Mouse (Mus musculus) thymus, adult 2 months (tissue): ENCODE measurements around the gene Zbtb34. TPM values are rescaled to one million over a fixed set of nuclear protein-coding genes. Genes with fewer than 3 reads are reported as not detected.

Experiments
- DNase-seq: peaks from one replicate; pipeline ENCODE4 v3.0.0; 2021
- H3K27ac ChIP-seq: fragments of 200-500 bp; 2 replicates; pipeline ENCODE4 v1.5.1; 2012; ENCODE audit warnings: low read length, control low read depth; ENCODE audit not compliant: control insufficient read depth, insufficient read depth
- H3K27me3 ChIP-seq: fragments of 200-500 bp; 2 replicates; pipeline ENCODE4 v1.6.1; 2012; ENCODE audit warnings: mild to moderate bottlenecking, low read length, moderate library complexity, mixed read lengths; ENCODE audit not compliant: control insufficient read depth, insufficient read depth
- H3K36me3 ChIP-seq: fragments of 200-500 bp; 2 replicates; pipeline ENCODE4 v1.6.1; 2012; ENCODE audit warnings: mild to moderate bottlenecking, low read length, moderate library complexity; ENCODE audit not compliant: control insufficient read depth, insufficient read depth
- H3K4me1 ChIP-seq: fragments of 200-500 bp; replicated peaks from 2 replicates; pipeline ENCODE4 v1.6.1; 2012; ENCODE audit warnings: low read length; ENCODE audit not compliant: control insufficient read depth, insufficient read depth
- H3K4me3 ChIP-seq: fragments of 200-500 bp; 2 replicates; pipeline ENCODE4 v1.5.1; 2012; ENCODE audit warnings: mild to moderate bottlenecking, low read length, control low read depth, moderate library complexity; ENCODE audit not compliant: control insufficient read depth, insufficient read depth
- CTCF ChIP-seq: fragments of 200-500 bp; IDR thresholded peaks from 2 replicates; pipeline ENCODE4 v1.5.1; 2012; ENCODE audit warnings: mild to moderate bottlenecking, control low read depth, low read length, moderate library complexity, borderline replicate concordance; ENCODE audit not compliant: control insufficient read depth, poor library complexity, insufficient read depth; ENCODE audit errors: extremely low read depth
- POLR2A ChIP-seq: fragments of 200-500 bp; IDR thresholded peaks from 2 replicates; pipeline ENCODE4 v1.6.1; 2012; ENCODE audit warnings: mild to moderate bottlenecking, low read length, control low read depth, moderate library complexity; ENCODE audit not compliant: control insufficient read depth, poor library complexity, insufficient read depth; ENCODE audit errors: extremely low read depth
- WGBS: fragments of 180-500 bp; shearing (Covaris S2); methylation state at CpG from one replicate; pipeline ENCODE4 v1.1.7; 2018; 5-methylcytosine and 5-hydroxymethylcytosine counted together
- polyA plus RNA-seq: library from polyadenylated mRNA; depleted of rRNA; stranded (reverse); fragments of >200 nt; gene quantifications from 2 replicates; pipeline ENCODE4 v1.2.3, GENCODE M21; 2012

Gene Zbtb34
- polyA plus RNA-seq, 1 experiment: 22.0 TPM

- no peak for TF ChIP-seq CTCF
- TF ChIP-seq POLR2A: no peak
- Histone ChIP-seq H3K4me3 (no peak overlapping the region), H3K27ac (no peak overlapping the region), H3K4me1 (no peaks in the 10 kb centered on the region), H3K36me3 (no peaks in the 10 kb centered on the region), H3K27me3 (no peaks in the 10 kb centered on the region)
- DNase-seq: no peak
- 97% methylated on average over 2 of the region's 2 CpGs for WGBS
These were observed 36.1 kb downstream of the Zbtb34 start for GRCm38 (mm10) chr2:33395053-33395452.

DNA sequence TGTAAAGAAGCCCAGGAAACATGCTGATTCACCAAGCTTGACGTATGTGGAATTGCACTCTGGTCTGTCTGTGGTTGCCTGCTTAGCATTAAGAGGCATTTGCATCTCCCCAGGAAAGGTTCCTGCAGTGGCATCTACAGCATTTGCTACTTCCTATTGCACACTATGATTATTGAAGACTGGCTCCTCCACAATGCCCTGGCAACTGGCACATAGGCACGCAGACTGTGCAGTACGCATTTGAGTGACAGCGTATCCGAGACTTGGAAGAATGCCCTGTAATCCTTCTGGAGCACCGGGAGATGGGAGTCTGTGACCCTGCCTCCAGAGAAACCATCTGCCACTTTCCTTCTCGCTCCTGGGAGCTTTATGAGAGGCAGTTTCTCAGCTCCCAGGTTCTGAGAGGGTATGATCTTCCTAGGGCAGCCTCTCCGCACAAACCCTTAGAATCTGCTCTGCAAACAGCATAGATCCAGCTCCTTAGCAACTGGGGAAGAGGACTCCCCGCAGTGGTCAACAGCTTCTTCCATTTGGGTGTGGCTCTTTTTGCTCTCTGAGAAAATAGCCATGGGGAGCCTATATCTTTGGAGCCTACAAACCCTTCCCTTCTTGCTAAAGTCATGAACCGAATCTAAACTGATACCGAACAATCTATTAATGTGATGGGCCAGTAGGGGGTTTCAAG is 37.0 kb downstream of the Zbtb34 start:
- no peaks in the 10 kb centered on the region for H3K36me3 ChIP-seq
- DNase-seq: no peak
- H3K4me1 ChIP-seq: no peaks in the 10 kb centered on the region
- WGBS: 89% methylated on average over 11 of the region's 11 CpGs
- no peak for TF ChIP-seq POLR2A
- TF ChIP-seq CTCF: no peak
- H3K4me3 ChIP-seq: no peak overlapping the region
- no peaks in the 10 kb centered on the region for H3K27me3 ChIP-seq
- no peak overlapping the region for H3K27ac ChIP-seq

DNA sequence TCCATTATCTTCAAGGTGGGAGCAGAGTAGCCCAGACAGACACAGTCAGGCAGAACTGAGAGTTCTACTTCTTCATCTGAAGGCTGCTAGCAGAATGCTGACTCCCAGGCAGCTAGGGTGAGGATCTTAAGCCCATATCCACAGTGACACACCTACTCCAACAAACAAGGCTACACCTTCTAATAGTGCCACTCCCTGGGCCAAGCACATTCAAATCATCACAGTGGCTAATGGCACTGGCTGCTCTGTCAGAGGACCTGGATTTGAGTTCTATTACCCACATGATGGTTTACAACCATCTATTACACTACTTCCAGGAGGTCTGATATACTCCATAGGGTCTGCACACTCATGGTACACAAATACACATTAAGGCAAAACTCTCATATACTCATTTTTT is 38.1 kb downstream of the Zbtb34 start:
- no peaks in the 10 kb centered on the region for H3K36me3 ChIP-seq
- no peak overlapping the region for H3K27ac ChIP-seq
- DNase-seq: no peak
- no peaks in the 10 kb centered on the region for H3K4me1 ChIP-seq
- no peak for TF ChIP-seq POLR2A
- TF ChIP-seq CTCF: no peak
- H3K4me3 ChIP-seq: no peak overlapping the region
- H3K27me3 ChIP-seq: no peaks in the 10 kb centered on the region

DNA sequence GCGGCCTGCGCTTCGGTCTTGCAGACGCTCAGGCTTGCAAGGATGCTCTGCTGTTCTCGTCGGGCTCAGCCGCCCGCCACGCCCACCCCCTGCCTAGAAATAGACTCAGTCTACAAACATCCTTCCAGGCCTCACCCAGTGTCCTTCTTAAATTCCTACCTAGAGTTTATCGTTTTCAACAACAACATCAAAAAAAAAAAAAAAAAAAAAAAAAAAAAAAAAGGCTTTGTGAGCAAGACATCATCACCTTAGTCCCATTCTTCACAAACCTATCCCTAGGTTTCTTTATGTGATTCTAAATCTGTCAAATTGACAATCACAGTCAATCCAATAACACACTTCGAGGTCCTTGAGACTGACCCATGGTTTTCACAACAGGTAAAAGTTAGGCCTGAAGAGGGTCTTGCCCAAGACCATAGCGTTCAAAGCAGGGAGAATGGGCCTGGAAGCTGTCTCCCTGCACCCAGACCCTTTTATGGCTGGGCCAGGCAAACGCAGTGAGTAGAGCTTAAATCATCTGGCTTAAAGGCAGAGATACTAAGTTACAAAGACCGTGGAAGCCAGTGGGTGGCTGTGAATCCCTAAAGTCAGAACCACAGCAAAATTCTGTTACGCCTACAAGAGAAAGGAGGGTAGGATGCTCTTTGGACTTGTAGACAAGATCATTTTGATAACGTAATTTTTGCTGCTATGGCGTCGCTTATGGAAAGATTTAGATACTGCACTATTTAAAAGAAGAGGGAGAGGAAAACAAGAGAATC is 59.3 kb downstream of the Zbtb34 start:
- TF ChIP-seq CTCF (no peak), POLR2A (no peak)
- 45% methylated on average over 17 of the region's 18 CpGs for WGBS
- H3K4me1 ChIP-seq: peaks cover 7% of the 10 kb centered on the region
- DNase-seq: no peak
- no peak overlapping the region for H3K4me3 ChIP-seq
- H3K27me3 ChIP-seq: no peaks in the 10 kb centered on the region
- no peaks in the 10 kb centered on the region for H3K36me3 ChIP-seq
- H3K27ac ChIP-seq: no peak overlapping the region

GRCm38 (mm10) chr2:33370777-33371647 is 60.1 kb downstream of the Zbtb34 start, which contains the start of gene Ralgps1:
Gene Ralgps1, minus strand, starts transcription at chr2:33371486.
- no peaks in the 10 kb centered on the region for H3K27me3 ChIP-seq
- H3K4me1 ChIP-seq: peaks cover 7% of the 10 kb centered on the region
- H3K27ac ChIP-seq: peak within 1 kb of the TSS; percentile 37; the same call in 1 of the 2 replicates
- peak within 1 kb of the TSS; percentile 97 for H3K4me3 ChIP-seq
- TF ChIP-seq POLR2A (no peak), CTCF (no peak)
- WGBS: under 1% methylated on average over 52 of the region's 74 CpGs
- H3K36me3 ChIP-seq: no peaks in the 10 kb centered on the region
- DNase-seq: peak; percentile 96

GRCm38 (mm10) chr2:33370276-33370776 is 60.8 kb downstream of the Zbtb34 start:
- DNase-seq: no peak
- H3K4me3 ChIP-seq: peak overlapping the region; percentile 60
- H3K36me3 ChIP-seq: no peaks in the 10 kb centered on the region
- TF ChIP-seq CTCF: no peak
- TF ChIP-seq POLR2A: no peak
- peaks cover 7% of the 10 kb centered on the region for H3K4me1 ChIP-seq
- no peak overlapping the region for H3K27ac ChIP-seq
- H3K27me3 ChIP-seq: no peaks in the 10 kb centered on the region
- 11% methylated on average over 14 of the region's 15 CpGs for WGBS
